In the genomic region with DNA sequence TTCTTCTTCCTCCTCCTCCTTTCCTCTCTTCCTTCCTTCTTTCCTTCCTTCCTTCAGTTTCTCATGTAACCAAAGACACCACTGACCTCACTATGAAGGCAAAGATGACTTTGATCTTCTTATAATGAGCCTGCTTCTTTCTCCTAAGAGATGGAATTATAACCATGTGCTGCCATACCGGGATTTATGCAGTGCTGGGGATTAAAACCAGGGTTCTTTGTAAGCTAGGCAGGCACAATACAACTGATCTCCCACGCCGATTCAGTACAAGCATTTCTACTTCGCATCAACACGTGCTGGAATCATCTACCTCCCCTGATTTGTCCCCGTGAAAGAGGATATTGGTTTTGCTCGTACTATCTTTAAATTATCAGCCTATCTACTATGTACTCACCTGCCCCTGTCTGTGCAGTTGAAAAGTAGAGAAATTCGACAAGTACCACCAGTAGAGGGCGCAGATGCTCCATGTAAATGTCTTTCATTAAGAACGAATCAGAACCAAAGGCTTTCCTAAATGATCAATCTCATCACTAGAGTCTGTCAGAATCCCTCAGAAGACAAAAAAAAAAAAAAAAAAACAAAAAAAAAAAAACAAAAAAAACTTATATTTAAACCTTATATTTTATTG, we compare ENCODE assay signal across 9 mouse cellular contexts.
DNase-seq lines count a peak whose midpoint lies in the region; ATAC-seq and TF ChIP-seq lines count a peak whose summit lies in the region.
"Had no signal": no experiment of that assay in that cellular context is flagged by ENCODE, and none has a peak within 500 bp of the region (broad histone marks: within the 10 kb centered on the region; RNA-seq: fewer than 3 reads in every experiment).

No protein-coding gene starts in this region.

- ATAC-seq in Patski: no peak
- ATAC-seq in liver, postnatal 0 days: no peak
- no peak for ATAC-seq in erythroblast, adult 5-6 weeks (replicated peaks; ENCODE audit: low FRiP score, poor library complexity, severe bottlenecking)

- WGBS in liver, postnatal 0 days (ENCODE audit: insufficient replicate concordance): 13% methylated on average over 10 of the region's 10 CpGs

- POLR2A ChIA-PET in Patski (lab: Charles Lee): interaction anchor here (0.6 kb wide), 1 partner anchor 1328 kb away, joined by 3 read pairs; no protein-coding TSS in a partner anchor

- H3K27me3 ChIP-seq in C2C12 (ENCODE audit: control insufficient read depth, insufficient read depth, insufficient read length) (peaks cover 3% of the 10 kb centered on the region), Patski (peaks cover 38% of the 10 kb centered on the region)
- H3K27me3 ChIP-seq in liver, postnatal 0 days (ENCODE audit: insufficient read depth, low read length): no peaks in the 10 kb centered on the region

- H3K36me3 ChIP-seq in C2C12 (ENCODE audit: control insufficient read depth, insufficient read depth): no peaks in the 10 kb centered on the region
- H3K36me3 ChIP-seq in liver, postnatal 0 days (replicated peaks; ENCODE audit: insufficient read depth, low read length): no peaks in the 10 kb centered on the region
- H3K36me3 ChIP-seq: heart, embryonic 13.5 days had no signal

- no peak overlapping the region for H3ac ChIP-seq in C2C12 (ENCODE audit: control insufficient read depth, insufficient read length, low read depth)

- no peaks in the 10 kb centered on the region for H3K79me2 ChIP-seq in C2C12 (ENCODE audit: control insufficient read depth, insufficient read depth)

- no peak for TF ChIP-seq EP300 in liver, postnatal 0 days (IDR thresholded peaks at IDR 0.05; ENCODE audit: low read depth)

- H3K4me1 ChIP-seq in liver, postnatal 0 days (ENCODE audit: insufficient read depth): no peaks in the 10 kb centered on the region
- H3K4me1 ChIP-seq: heart, embryonic 13.5 days had no signal

- CTCF ChIA-PET in Patski (lab: Charles Lee): interaction anchor here (0.9 to 3.5 kb wide), 9 partner anchors 9 to 1612 kb away, joined by 3 to 33 read pairs (median 4); no protein-coding TSS in a partner anchor

- no peak overlapping the region for H3K4me2 ChIP-seq in liver, postnatal 0 days (ENCODE audit: low read depth, low read length)
- H3K4me2 ChIP-seq: heart, embryonic 13.5 days had no signal

- H3K4me3 ChIP-seq in C2C12 (ENCODE audit: insufficient read depth, poor library complexity, severe bottlenecking): no peak overlapping the region
- no peak overlapping the region for H3K4me3 ChIP-seq in liver, postnatal 0 days (ENCODE audit: low read depth, low read length)
- H3K4me3 ChIP-seq: heart, embryonic 13.5 days had no signal

- no peaks in the 10 kb centered on the region for H3K9me3 ChIP-seq in liver, postnatal 0 days (ENCODE audit: low read length)
- H3K9me3 ChIP-seq: heart, embryonic 13.5 days had no signal

- TF ChIP-seq CTCF in C2C12 (IDR thresholded peaks at IDR 0.05; ENCODE audit: control insufficient read depth, insufficient read depth, insufficient read length): peak; percentile 15
- TF ChIP-seq CTCF in Patski (IDR thresholded peaks at IDR 0.05): peak; percentile 64
- TF ChIP-seq CTCF in liver, postnatal 0 days (IDR thresholded peaks at IDR 0.05; ENCODE audit: low read depth): peak; percentile 70

- H3K79me3 ChIP-seq in C2C12 (ENCODE audit: low read depth): no peaks in the 10 kb centered on the region

- in situ Hi-C loops in Patski (cut with MboI; ENCODE audit: low pct_unique_long_range_greater_than_20kb): loop anchor here (5.0 kb wide), 3 partner anchors 1338 to 1618 kb away; no protein-coding TSS in a partner anchor

- H3K9ac ChIP-seq in liver, postnatal 0 days (replicated peaks): no peak overlapping the region
- H3K9ac ChIP-seq: heart, embryonic 13.5 days had no signal

- H3K27ac ChIP-seq in liver, postnatal 0 days (ENCODE audit: low read depth): no peak overlapping the region
- H3K27ac ChIP-seq: heart, embryonic 13.5 days had no signal

- no peak for DNase-seq in Patski (ENCODE audit: low read depth, low spot score)
- peak; percentile 85 to 90 for DNase-seq in cerebellum, postnatal 10 days
- peak; percentile 70 to 86 for DNase-seq in frontal cortex, postnatal 36 days (ENCODE audit: low spot score in 2 of 2)
- DNase-seq in kidney, postnatal 36 days: peak; percentile 50 to 85
- DNase-seq in liver, postnatal 0 days: peak; percentile 53
- DNase-seq in ovary, postnatal 36 days (ENCODE audit: low spot score): peak; percentile 8

TF ChIP-seq in C2C12, 6 proteins besides CTCF, POLR2A, EP300 and RAD21:
- TF ChIP-seq MYOD1 (IDR thresholded peaks at IDR 0.05; ENCODE audit: control insufficient read depth, insufficient read length, low read depth) (no peak), FOSL1 (IDR thresholded peaks at IDR 0.05; ENCODE audit: insufficient read depth, low read length, poor library complexity, severe bottlenecking) (no peak), MAX (IDR thresholded peaks at IDR 0.05) (no peak)

Comparison
In these comparisons a context has a peak if more than half of its experiments do, and no peak if none do; other contexts are left out.
1. CTCF ChIP-seq: peak in every context shown above with its lines; median percentile 70 in liver, postnatal 0 days; 64 in Patski; 15 in C2C12.